Mouse (Mus musculus) liver, postnatal 0 days (tissue): ENCODE measurements around the gene Ccdc61.

Source experiments
- CTCF ChIP-seq: sonication (generic); IDR thresholded peaks from 2 replicates; pipeline ENCODE4 v1.5.1; 2016; ENCODE audit warnings: antibody characterized with exemption, low read depth
- EP300 ChIP-seq: IDR thresholded peaks from 2 replicates; pipeline ENCODE4 v1.6.1; 2016; ENCODE audit warnings: antibody characterized with exemption, low read depth, mild to moderate bottlenecking

- TF ChIP-seq CTCF (no peak), EP300 (no peak)
These were observed 32.6 kb upstream of the Ccdc61 start for GRCm38 (mm10) chr7:18942815-18943214.
